Mouse (Mus musculus) kidney, adult 18-20 months (tissue): ENCODE measurements at regions not wholly inside any gene's neighbourhood (a gene's known extent, or its start where the extent isn't known, plus 50 kb on each side); places are given as distances from the start of the nearest gene placed in this dataset.

Experiments
- DNase-seq: peaks from one replicate; pipeline ENCODE4 v3.0.0; 2021

- DNase-seq: no peak
Observed at GRCm38 (mm10) chr17:4301142-4301853, 605.2 kb upstream of the Nox3 start.

GRCm38 (mm10) chr17:4311785-4312379 lies 615.8 kb upstream of the Nox3 start:
- DNase-seq: no peak

- DNase-seq: no peak
Observed at GRCm38 (mm10) chr17:4319141-4319540, 623.1 kb upstream of the Nox3 start.

GRCm38 (mm10) chr17:4328810-4329209 lies 632.7 kb upstream of the Nox3 start:
- no peak for DNase-seq

GRCm38 (mm10) chr17:4331650-4332049 lies 635.6 kb upstream of the Nox3 start:
- no peak for DNase-seq

GRCm38 (mm10) chr17:4333091-4333490 lies 637.0 kb upstream of the Nox3 start:
- DNase-seq: no peak

GRCm38 (mm10) chr17:4353018-4353417 lies 641.1 kb upstream of the Arid1b start:
- no peak for DNase-seq

- no peak for DNase-seq
Observed at GRCm38 (mm10) chr17:4355506-4356218, 638.5 kb upstream of the Arid1b start.

GRCm38 (mm10) chr17:4360413-4361320 lies 633.5 kb upstream of the Arid1b start:
- no peak for DNase-seq

- no peak for DNase-seq
Observed at GRCm38 (mm10) chr17:4365811-4366210, 628.3 kb upstream of the Arid1b start.

GRCm38 (mm10) chr17:4380449-4380848 lies 613.7 kb upstream of the Arid1b start:
- no peak for DNase-seq

GRCm38 (mm10) chr17:4380873-4381272 lies 613.3 kb upstream of the Arid1b start:
- DNase-seq: no peak

GRCm38 (mm10) chr17:4381896-4382685 lies 612.0 kb upstream of the Arid1b start:
- DNase-seq: no peak

GRCm38 (mm10) chr17:4382716-4383115 lies 611.4 kb upstream of the Arid1b start:
- no peak for DNase-seq

- no peak for DNase-seq
Observed at GRCm38 (mm10) chr17:4387616-4388015, 606.5 kb upstream of the Arid1b start.

GRCm38 (mm10) chr17:4390012-4390411 lies 604.1 kb upstream of the Arid1b start:
- no peak for DNase-seq

- no peak for DNase-seq
Observed at GRCm38 (mm10) chr17:4390577-4390976, 603.6 kb upstream of the Arid1b start.

- no peak for DNase-seq
Observed at GRCm38 (mm10) chr17:4391210-4391609, 602.9 kb upstream of the Arid1b start.

- no peak for DNase-seq
Observed at GRCm38 (mm10) chr17:4396119-4396518, 598.0 kb upstream of the Arid1b start.

GRCm38 (mm10) chr17:4417686-4418085 lies 576.4 kb upstream of the Arid1b start:
- no peak for DNase-seq

GRCm38 (mm10) chr17:4424451-4425168 lies 569.5 kb upstream of the Arid1b start:
- no peak for DNase-seq
